7 mouse cellular contexts compared by ENCODE assay signal in genomic region chr4:138426778-138427705, GRCm38 (mm10). TPM values are rescaled to one million over a fixed set of nuclear protein-coding genes. Genes with fewer than 3 reads are reported as not detected.
DNase-seq lines count a peak whose midpoint lies in the region; ATAC-seq and TF ChIP-seq lines count a peak whose summit lies in the region.

No protein-coding gene starts in this region.

- intact Hi-C loops in left cerebral cortex, postnatal 10 days (cut with DNase I) = loop anchor here (2.0 to 5.0 kb wide), 2 partner anchors 40 to 108 kb away; no protein-coding TSS in a partner anchor

- TF ChIP-seq CTCF in cortical plate, adult 2 months (IDR thresholded peaks at IDR 0.05; ENCODE audit: extremely low read depth, insufficient read depth, low read length) = peak; percentile 98

- H3K27me3 ChIP-seq in intestine, embryonic 15.5 days (replicated peaks) = no peaks in the 10 kb centered on the region
- peaks cover 5% of the 10 kb centered on the region for H3K27me3 ChIP-seq in midbrain, embryonic 10.5 days (ENCODE audit: low read depth, poor library complexity, severe bottlenecking)

- no peak for TF ChIP-seq POLR2A in cortical plate, adult 2 months (IDR thresholded peaks at IDR 0.05; ENCODE audit: extremely low read depth, insufficient read depth, low read length)

- H3K9ac ChIP-seq in intestine, embryonic 15.5 days = no peak overlapping the region

- H3K9me3 ChIP-seq in intestine, embryonic 15.5 days = no peaks in the 10 kb centered on the region
- H3K9me3 ChIP-seq in midbrain, embryonic 10.5 days (replicated peaks) = no peaks in the 10 kb centered on the region

- H3K4me1 ChIP-seq in cortical plate, adult 2 months (ENCODE audit: control insufficient read depth, insufficient read depth, low read length) = no peaks in the 10 kb centered on the region
- no peaks in the 10 kb centered on the region; the same call in 1 of the 2 replicates for H3K4me1 ChIP-seq in intestine, embryonic 15.5 days (replicated peaks)
- no peaks in the 10 kb centered on the region for H3K4me1 ChIP-seq in midbrain, embryonic 10.5 days

- no peaks in the 10 kb centered on the region for H3K36me3 ChIP-seq in intestine, embryonic 15.5 days
- no peaks in the 10 kb centered on the region for H3K36me3 ChIP-seq in midbrain, embryonic 10.5 days

- H3K4me3 ChIP-seq in cortical plate, adult 2 months (ENCODE audit: insufficient read depth, low read length) = peak overlapping the region; percentile 6; the same call in 1 of the 2 replicates
- no peak overlapping the region for H3K4me3 ChIP-seq in intestine, embryonic 15.5 days (replicated peaks)
- 0 out of 2 replicates have a peak overlapping the region, but pooled peaks have one; percentile 1 for H3K4me3 ChIP-seq in midbrain, embryonic 10.5 days

- peak; percentile 78 for DNase-seq in adrenal gland, adult 8-10 months
- peak; percentile 77 to 84 for DNase-seq in gastrocnemius, adult 8-10 months (ENCODE audit: low spot score in 2 of 2)
- peak; percentile 88 for DNase-seq in left cerebral cortex, postnatal 10 days (ENCODE audit: extremely low spot score in 1 of 2, low spot score in 2 of 2)
- peak; percentile 79 for DNase-seq in midbrain, embryonic 10.5 days (ENCODE audit: low spot score)
- DNase-seq in right cerebral cortex, postnatal 4 days = peak; percentile 93

- H3K4me2 ChIP-seq in intestine, embryonic 15.5 days (replicated peaks) = 0 out of 2 replicates have a peak overlapping the region, but pooled peaks have one; percentile 4

- ATAC-seq in intestine, embryonic 15.5 days = peak; percentile 49; the same call in 1 of the 2 replicates

- WGBS in intestine, embryonic 15.5 days = 37% methylated on average over 22 of the region's 22 CpGs
- 45% methylated on average over 22 of the region's 22 CpGs for WGBS in midbrain, embryonic 10.5 days

- no peak overlapping the region for H3K27ac ChIP-seq in cortical plate, adult 2 months (ENCODE audit: insufficient read depth, low read length)
- no peak overlapping the region for H3K27ac ChIP-seq in intestine, embryonic 15.5 days
- no peak overlapping the region for H3K27ac ChIP-seq in midbrain, embryonic 10.5 days (replicated peaks)

RNA-seq across cellular contexts. Expression of gene Mul1, which starts 7.4 kb away (rescaled TPM):
- total RNA-seq in adrenal gland, adult 8-10 months (2022) = 10 to 100 TPM; 54.2 to 59.0 (median 56.8) TPM
- polyA plus RNA-seq in cortical plate, adult 2 months (2012; rRNA removed) = 28.2 and 30.6 TPM in 2 replicates
- total RNA-seq in gastrocnemius, adult 8-10 months (2022) = 10 to 100 TPM; 39.7 to 47.7 (median 43.2) TPM
- polyA plus RNA-seq in intestine, embryonic 15.5 days (2015; fragmentation: Nextera tagmentation; extraction: Ambion mirVana) = 24.9 and 25.7 TPM in 2 replicates
- total RNA-seq in left cerebral cortex, postnatal 10 days (2021) = 10 to 100 TPM; 41.9 to 46.8 TPM
- polyA plus RNA-seq in midbrain, embryonic 10.5 days (2016; fragmentation: Nextera tagmentation; extraction: Ambion mirVana) = 19.2 and 22.3 TPM in 2 replicates

RNA-seq across cellular contexts. Expression of gene Camk2n1, which starts 27.1 kb away (rescaled TPM):
- total RNA-seq in adrenal gland, adult 8-10 months (2022) = 10 to 100 TPM; 29.2 to 33.7 (median 31.2) TPM
- 995 and 1,039 TPM in 2 replicates for polyA plus RNA-seq in cortical plate, adult 2 months (2012; rRNA removed)
- total RNA-seq in gastrocnemius, adult 8-10 months (2022) = 1 to 10 TPM; 3.8 to 6.1 (median 5.3) TPM
- polyA plus RNA-seq in intestine, embryonic 15.5 days (2015; fragmentation: Nextera tagmentation; extraction: Ambion mirVana) = 4.8 and 5.5 TPM in 2 replicates
- 100 to 1,000 TPM; 377 to 385 TPM for total RNA-seq in left cerebral cortex, postnatal 10 days (2021)
- 3.3 and 3.9 TPM in 2 replicates for polyA plus RNA-seq in midbrain, embryonic 10.5 days (2016; fragmentation: Nextera tagmentation; extraction: Ambion mirVana)

RNA-seq across cellular contexts. Expression of gene Fam43b, which starts 30.7 kb away (rescaled TPM):
- total RNA-seq in adrenal gland, adult 8-10 months (2022) = 1 to 10 TPM; 2.9 to 6.1 (median 3.9) TPM
- polyA plus RNA-seq in cortical plate, adult 2 months (2012; rRNA removed) = 19.1 and 19.2 TPM in 2 replicates
- not detected for total RNA-seq in gastrocnemius, adult 8-10 months (2022)
- 0.05 TPM in 1 of 2 replicates, not detected in the other for polyA plus RNA-seq in intestine, embryonic 15.5 days (2015; fragmentation: Nextera tagmentation; extraction: Ambion mirVana)
- 10 to 100 TPM; 33.5 to 39.5 TPM for total RNA-seq in left cerebral cortex, postnatal 10 days (2021)
- polyA plus RNA-seq in midbrain, embryonic 10.5 days (2016; fragmentation: Nextera tagmentation; extraction: Ambion mirVana) = 0.06 TPM in 1 of 2 replicates, not detected in the other

RNA-seq across cellular contexts. Expression of gene Cda, which starts 59.2 kb away (rescaled TPM):
- 10 to 100 TPM in 2 of 4 experiments, 1 to 10 TPM in 2; 7.2 to 20.4 (median 14.7) TPM for total RNA-seq in adrenal gland, adult 8-10 months (2022)
- polyA plus RNA-seq in cortical plate, adult 2 months (2012; rRNA removed) = 2.9 and 3.7 TPM in 2 replicates
- under 1 TPM in 2 of 4 experiments, not detected in 2; 0.59 to 0.63 TPM for total RNA-seq in gastrocnemius, adult 8-10 months (2022)
- polyA plus RNA-seq in intestine, embryonic 15.5 days (2015; fragmentation: Nextera tagmentation; extraction: Ambion mirVana) = 26.5 and 30.5 TPM in 2 replicates
- total RNA-seq in left cerebral cortex, postnatal 10 days (2021) = 1 to 10 TPM; 2.0 to 3.4 TPM
- polyA plus RNA-seq in midbrain, embryonic 10.5 days (2016; fragmentation: Nextera tagmentation; extraction: Ambion mirVana) = 1.2 and 2.0 TPM in 2 replicates

Comparison
In these comparisons a context has a peak if more than half of its experiments do, and no peak if none do; other contexts are left out.
1. RNA of gene Camk2n1, which starts 27.1 kb away (total RNA-seq): 377 to 385 TPM in left cerebral cortex, postnatal 10 days; 29.2 to 33.7 TPM in adrenal gland, adult 8-10 months and 3.8 to 6.1 TPM in gastrocnemius, adult 8-10 months; every median in the first group is over 10 times any median in the second.
2. RNA of gene Fam43b, which starts 30.7 kb away (total RNA-seq): 33.5 to 39.5 TPM in left cerebral cortex, postnatal 10 days; 2.9 to 6.1 TPM in adrenal gland, adult 8-10 months and not detected in gastrocnemius, adult 8-10 months; every median in the first group is over 4 times any median in the second.
3. Peak in every context shown above with its lines, with median percentiles within 50 percentile points of each other: DNase-seq.